Mouse (Mus musculus): ENCODE results near the gene Ocln. TPM values are rescaled to one million over a fixed set of nuclear protein-coding genes. Genes with fewer than 3 reads are reported as not detected.
A peak's percentile ranks its signal among the peaks of the same experiment; 100 is the strongest.
"Not testable (repeated sequence)": the region's sequence is repeated elsewhere in the genome, so short reads cannot be mapped to it uniquely, and the experiment has no call there.

The Ocln gene
- polyA plus RNA-seq, 1 experiment from 2014 or later, result 13.1 TPM

DNA sequence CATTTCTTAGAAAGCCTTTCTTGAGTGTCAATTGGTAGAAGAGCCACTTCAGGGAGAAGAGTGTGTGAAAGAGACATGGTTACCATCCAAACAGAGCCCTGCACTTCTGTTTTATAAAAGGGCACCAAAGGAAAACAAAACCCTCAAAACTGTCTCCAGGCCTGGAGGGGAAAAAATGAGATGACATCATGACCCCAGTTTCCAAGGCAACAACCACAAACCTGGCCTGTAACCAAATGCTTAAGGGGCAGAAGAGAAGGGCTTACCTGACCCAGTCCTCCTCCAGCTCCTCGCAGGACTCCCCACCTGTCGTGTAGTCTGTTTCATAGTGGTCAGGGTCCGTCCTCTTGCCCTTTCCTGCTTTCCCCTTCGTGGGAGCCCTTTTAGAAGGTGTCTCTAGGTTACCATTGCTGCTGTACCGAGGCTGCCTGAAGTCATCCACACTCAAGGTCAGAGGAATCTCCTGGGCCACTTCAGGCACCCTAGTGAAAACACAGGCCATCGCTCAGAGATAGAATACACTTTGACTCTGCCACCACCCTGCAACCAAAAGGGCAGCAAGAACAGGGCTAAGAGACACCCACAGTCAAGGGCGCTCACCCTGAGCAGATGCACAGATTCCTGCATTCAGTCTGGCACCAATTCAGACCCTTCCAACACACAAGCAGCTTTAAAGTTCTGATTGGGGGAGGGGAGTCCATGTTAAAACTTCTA, 41.2 kb downstream of the Ocln start:
- Histone ChIP-seq H3K4me3 (replicated peaks; ENCODE audit: low read length) (no peak overlapping the region), H3K27me3 (ENCODE audit: control insufficient read depth, insufficient read depth, low read length) (no peaks in the 10 kb centered on the region), H3K27ac (no peak overlapping the region), H3K9ac (no peak overlapping the region), H3K4me2 (replicated peaks) (no peak overlapping the region), H3K36me3 (replicated peaks; ENCODE audit: control insufficient read depth, insufficient read depth) (no peaks in the 10 kb centered on the region), H3K9me3 (ENCODE audit: control insufficient read depth, low read length) (no peaks in the 10 kb centered on the region), H3K4me1 (replicated peaks; ENCODE audit: control insufficient read depth, insufficient read depth, low read length) (no peaks in the 10 kb centered on the region)
- DNase-seq (ENCODE audit: low spot score), result no peak
- no peak for ATAC-seq (ENCODE audit: low FRiP score)
- WGBS, result 75% methylated on average over 7 of the region's 7 CpGs

DNA sequence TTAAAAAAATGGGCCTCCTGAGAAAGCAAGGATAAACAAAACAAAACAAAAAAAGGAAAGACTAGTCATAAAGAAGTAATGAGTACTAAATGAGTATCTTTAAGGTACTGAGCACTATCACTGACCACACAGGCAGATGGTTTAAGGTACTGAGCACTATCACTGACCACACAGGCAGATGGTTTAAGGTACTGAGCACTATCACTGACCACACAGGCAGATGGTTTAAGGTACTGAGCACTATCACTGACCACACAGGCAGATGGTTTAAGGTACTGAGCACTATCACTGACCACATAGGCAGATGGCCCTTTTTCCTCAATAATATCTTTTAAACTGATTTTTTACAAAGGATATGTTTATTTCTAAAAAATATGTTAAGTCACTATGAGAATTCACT, 52.9 kb downstream of the Ocln start:
- not testable (repeated sequence) for H3K9me3 ChIP-seq (ENCODE audit: control insufficient read depth, low read length); ATAC-seq (ENCODE audit: low FRiP score)

DNA sequence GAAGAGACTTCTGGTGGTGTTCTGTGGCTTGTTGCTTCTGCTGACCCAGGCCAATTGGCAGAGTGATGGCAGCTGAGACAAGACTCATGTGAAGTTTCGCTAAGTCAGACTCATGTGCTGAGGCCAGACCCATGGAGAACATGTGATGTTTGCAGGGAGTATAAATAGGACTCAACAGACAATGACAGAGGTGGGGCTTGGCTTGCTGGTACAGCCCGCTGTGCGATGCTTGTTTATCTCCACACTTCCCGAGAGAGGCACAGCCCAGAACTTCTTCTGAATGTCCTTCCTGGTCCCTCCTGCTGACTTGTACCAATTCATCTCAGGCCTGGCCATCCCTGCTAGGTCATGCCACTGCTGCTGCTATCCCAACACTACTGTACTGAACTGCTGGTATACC, 57.2 kb downstream of the Ocln start:
- no peaks in the 10 kb centered on the region for H3K27me3 ChIP-seq (ENCODE audit: control insufficient read depth, insufficient read depth, low read length)
- H3K36me3 ChIP-seq (replicated peaks; ENCODE audit: control insufficient read depth, insufficient read depth), result no peaks in the 10 kb centered on the region
- peaks cover 7% of the 10 kb centered on the region for H3K4me1 ChIP-seq (replicated peaks; ENCODE audit: control insufficient read depth, insufficient read depth, low read length)
- H3K4me3 ChIP-seq (replicated peaks; ENCODE audit: low read length), result no peak overlapping the region
- H3K9ac ChIP-seq, result no peak overlapping the region
- ATAC-seq (ENCODE audit: low FRiP score), result no peak
- DNase-seq (ENCODE audit: low spot score), result no peak
- no peaks in the 10 kb centered on the region for H3K9me3 ChIP-seq (ENCODE audit: control insufficient read depth, low read length)
- WGBS, result 88% methylated on average over 4 of the region's 4 CpGs
- no peak overlapping the region for H3K27ac ChIP-seq
- no peak overlapping the region for H3K4me2 ChIP-seq (replicated peaks)

More for the DNA sequence above, 52.9 kb downstream of the Ocln start:
- not testable (repeated sequence) for H3K4me3 ChIP-seq (replicated peaks; ENCODE audit: low read length); H3K27ac ChIP-seq; H3K4me1 ChIP-seq (replicated peaks; ENCODE audit: control insufficient read depth, insufficient read depth, low read length); H3K36me3 ChIP-seq (replicated peaks; ENCODE audit: control insufficient read depth, insufficient read depth); H3K27me3 ChIP-seq (ENCODE audit: control insufficient read depth, insufficient read depth, low read length); H3K4me2 ChIP-seq (replicated peaks); DNase-seq (ENCODE audit: low spot score); H3K9ac ChIP-seq

DNA sequence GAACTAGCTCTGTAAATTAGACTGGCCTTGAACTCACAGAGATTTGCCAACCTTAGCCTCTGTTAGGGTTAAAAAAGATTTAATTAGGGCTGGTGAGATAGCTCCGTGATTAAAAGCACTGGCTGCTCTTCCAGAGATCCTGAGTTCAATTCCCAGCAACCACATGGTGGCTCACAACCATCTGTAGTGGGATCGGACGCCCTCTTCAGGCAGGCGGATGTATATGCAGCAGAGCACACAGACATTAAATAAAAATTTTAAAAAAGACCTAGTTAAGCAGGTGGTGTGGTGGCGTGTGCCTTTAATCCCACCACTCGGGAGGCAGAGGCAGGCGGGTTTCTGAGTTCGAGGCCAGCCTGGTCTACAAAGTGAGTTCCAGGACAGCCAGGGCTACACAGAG, 58.1 kb downstream of the Ocln start:
- H3K9ac ChIP-seq; H3K27ac ChIP-seq; H3K4me3 ChIP-seq (replicated peaks; ENCODE audit: low read length); H3K36me3 ChIP-seq (replicated peaks; ENCODE audit: control insufficient read depth, insufficient read depth); H3K27me3 ChIP-seq (ENCODE audit: control insufficient read depth, insufficient read depth, low read length); H3K9me3 ChIP-seq (ENCODE audit: control insufficient read depth, low read length); DNase-seq (ENCODE audit: low spot score); H3K4me1 ChIP-seq (replicated peaks; ENCODE audit: control insufficient read depth, insufficient read depth, low read length); ATAC-seq (ENCODE audit: low FRiP score); H3K4me2 ChIP-seq (replicated peaks): not testable (repeated sequence)
- 65% methylated on average over 8 of the region's 8 CpGs for WGBS

DNA sequence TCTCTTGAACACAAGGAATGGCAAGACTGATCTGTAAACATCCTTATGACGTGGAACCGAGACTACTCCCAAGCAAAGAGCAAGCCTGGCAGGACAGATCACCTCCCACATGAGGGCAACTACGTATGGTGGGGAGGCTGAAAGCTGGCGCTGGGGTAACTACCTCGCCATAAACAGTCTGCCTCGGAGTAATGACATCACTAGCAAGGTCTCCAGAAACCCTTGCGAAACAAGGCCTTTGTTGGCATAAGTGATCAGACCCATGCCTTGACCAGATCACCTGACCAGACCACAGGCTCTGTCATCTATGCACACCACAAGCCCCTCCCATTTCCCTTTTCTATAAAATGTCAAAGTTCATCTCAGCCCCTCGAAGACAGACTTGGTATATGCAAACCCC, 59.2 kb downstream of the Ocln start:
- Histone ChIP-seq H3K4me2 (replicated peaks) (no peak overlapping the region), H3K27ac (no peak overlapping the region), H3K36me3 (replicated peaks; ENCODE audit: control insufficient read depth, insufficient read depth) (peaks cover 16% of the 10 kb centered on the region), H3K4me1 (replicated peaks; ENCODE audit: control insufficient read depth, insufficient read depth, low read length) (peaks cover 7% of the 10 kb centered on the region), H3K4me3 (replicated peaks; ENCODE audit: low read length) (no peak overlapping the region), H3K9me3 (ENCODE audit: control insufficient read depth, low read length) (no peaks in the 10 kb centered on the region), H3K9ac (no peak overlapping the region), H3K27me3 (ENCODE audit: control insufficient read depth, insufficient read depth, low read length) (no peaks in the 10 kb centered on the region)
- WGBS, result 79% methylated on average over 8 of the region's 8 CpGs
- DNase-seq (ENCODE audit: low spot score), result no peak
- ATAC-seq (ENCODE audit: low FRiP score), result no peak

DNA sequence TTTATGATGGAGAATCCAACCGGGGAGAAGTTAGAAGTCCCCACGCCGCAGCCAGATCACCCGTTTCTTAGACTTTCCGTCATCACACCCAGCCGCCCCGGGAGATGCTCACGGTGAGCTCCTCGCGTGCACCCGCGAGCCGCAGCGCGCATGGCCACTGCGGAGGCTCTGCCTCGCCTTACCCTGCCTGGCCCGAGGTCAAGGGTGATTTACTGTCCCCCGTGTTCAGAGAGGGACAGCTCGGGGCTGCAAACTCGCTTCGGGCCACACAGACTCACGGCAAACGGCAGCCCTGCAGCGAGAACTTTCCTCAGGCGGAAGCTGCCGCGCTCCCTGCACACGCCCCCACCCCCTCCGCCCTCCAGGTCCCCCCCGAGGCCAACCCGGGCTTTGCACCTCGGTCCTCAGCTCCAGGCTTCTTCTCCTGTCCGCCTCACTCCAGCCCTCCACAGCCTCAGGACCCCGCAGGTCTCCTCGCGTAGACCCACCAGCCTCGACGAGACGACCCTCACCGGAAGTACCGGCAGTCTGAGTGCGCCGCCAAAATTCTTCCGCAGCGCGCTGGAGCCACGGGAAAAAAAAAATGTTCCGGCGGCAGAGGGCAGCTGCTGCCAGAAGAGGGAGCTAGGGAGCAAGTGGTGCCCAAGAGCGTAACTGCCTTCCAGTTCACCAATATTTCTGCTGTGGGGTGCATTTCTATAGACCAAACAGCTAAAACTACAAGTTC, 60.3 kb downstream of the Ocln start, which contains the start of gene Gtf2h2:
Gtf2h2 (minus strand) TSS at position 519 of the 727 bp plus-strand sequence.
- Histone ChIP-seq H3K9ac (peak within 1 kb of the TSS; percentile 82), H3K9me3 (ENCODE audit: control insufficient read depth, low read length) (no peaks in the 10 kb centered on the region), H3K4me2 (replicated peaks) (peak within 1 kb of the TSS; percentile 77), H3K36me3 (replicated peaks; ENCODE audit: control insufficient read depth, insufficient read depth) (peaks cover 26% of the 10 kb centered on the region), H3K4me3 (replicated peaks; ENCODE audit: low read length) (peak within 1 kb of the TSS; percentile 84), H3K27ac (peak within 1 kb of the TSS; percentile 83), H3K27me3 (ENCODE audit: control insufficient read depth, insufficient read depth, low read length) (no peaks in the 10 kb centered on the region), H3K4me1 (replicated peaks; ENCODE audit: control insufficient read depth, insufficient read depth, low read length) (peaks cover 7% of the 10 kb centered on the region)
- ATAC-seq (ENCODE audit: low FRiP score) (peak; percentile 91), DNase-seq (ENCODE audit: low spot score) (peak; percentile 92)
- WGBS, result under 1% methylated on average over 51 of the region's 51 CpGs

DNA sequence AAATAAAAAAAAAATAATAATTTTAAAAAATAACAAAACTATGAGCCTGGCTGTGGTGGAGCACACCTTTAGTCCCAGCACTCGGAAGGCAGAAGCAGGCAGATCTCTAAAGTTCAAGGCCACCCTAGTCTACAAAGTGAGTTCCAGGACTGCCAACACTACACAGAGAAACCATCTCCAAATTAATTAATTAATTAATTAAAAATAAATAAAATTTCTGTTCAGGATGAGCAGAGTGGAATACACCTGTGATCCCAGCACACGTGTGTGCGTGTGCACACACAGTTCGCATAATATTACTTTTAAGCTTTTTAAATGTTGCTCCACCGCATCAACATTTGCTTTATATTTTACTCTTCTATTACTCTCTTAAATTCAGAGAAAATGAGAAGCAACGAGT, 60.9 kb downstream of the Ocln start:
- Histone ChIP-seq H3K4me2 (replicated peaks) (peak overlapping the region; percentile 77), H3K27ac (no peak overlapping the region), H3K4me1 (replicated peaks; ENCODE audit: control insufficient read depth, insufficient read depth, low read length) (peaks cover 7% of the 10 kb centered on the region), H3K9me3 (ENCODE audit: control insufficient read depth, low read length) (no peaks in the 10 kb centered on the region), H3K36me3 (replicated peaks; ENCODE audit: control insufficient read depth, insufficient read depth) (peaks cover 31% of the 10 kb centered on the region), H3K4me3 (replicated peaks; ENCODE audit: low read length) (peak overlapping the region; percentile 84), H3K9ac (peak overlapping the region; percentile 82), H3K27me3 (ENCODE audit: control insufficient read depth, insufficient read depth, low read length) (no peaks in the 10 kb centered on the region)
- ATAC-seq (ENCODE audit: low FRiP score) (0 out of 2 replicates have a peak, but pooled peaks have one; percentile 21), DNase-seq (ENCODE audit: low spot score) (no peak)
- WGBS, result 16% methylated on average over 6 of the region's 6 CpGs

DNA sequence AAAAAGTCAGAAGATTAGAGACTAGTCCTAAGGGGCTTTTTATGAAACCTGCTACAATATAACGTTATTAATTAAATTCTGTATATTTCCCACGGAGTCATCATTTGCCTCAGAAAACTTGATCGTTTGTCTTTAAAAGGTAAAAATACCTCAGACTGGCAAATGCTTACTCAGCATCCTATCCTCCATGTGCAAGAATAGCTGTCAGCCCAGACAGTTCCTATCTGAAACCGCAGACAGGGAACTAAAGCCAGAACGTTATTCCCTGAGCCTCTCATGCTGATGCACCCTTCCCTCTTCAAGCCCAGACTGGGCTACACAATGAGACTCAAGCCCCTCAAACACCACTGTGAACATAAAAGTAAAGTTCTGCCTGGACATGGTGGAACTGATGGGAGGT, 62.1 kb downstream of the Ocln start:
- H3K9ac ChIP-seq, result no peak overlapping the region
- H3K27me3 ChIP-seq (ENCODE audit: control insufficient read depth, insufficient read depth, low read length), result no peaks in the 10 kb centered on the region
- ATAC-seq (ENCODE audit: low FRiP score) (no peak), DNase-seq (ENCODE audit: low spot score) (no peak)
- peaks cover 36% of the 10 kb centered on the region for H3K36me3 ChIP-seq (replicated peaks; ENCODE audit: control insufficient read depth, insufficient read depth)
- H3K4me1 ChIP-seq (replicated peaks; ENCODE audit: control insufficient read depth, insufficient read depth, low read length), result peaks cover 7% of the 10 kb centered on the region
- no peak overlapping the region for H3K27ac ChIP-seq
- no peak overlapping the region for H3K4me2 ChIP-seq (replicated peaks)
- no peak overlapping the region for H3K4me3 ChIP-seq (replicated peaks; ENCODE audit: low read length)
- H3K9me3 ChIP-seq (ENCODE audit: control insufficient read depth, low read length), result no peaks in the 10 kb centered on the region
- 93% methylated on average over 5 of the region's 5 CpGs for WGBS

DNA sequence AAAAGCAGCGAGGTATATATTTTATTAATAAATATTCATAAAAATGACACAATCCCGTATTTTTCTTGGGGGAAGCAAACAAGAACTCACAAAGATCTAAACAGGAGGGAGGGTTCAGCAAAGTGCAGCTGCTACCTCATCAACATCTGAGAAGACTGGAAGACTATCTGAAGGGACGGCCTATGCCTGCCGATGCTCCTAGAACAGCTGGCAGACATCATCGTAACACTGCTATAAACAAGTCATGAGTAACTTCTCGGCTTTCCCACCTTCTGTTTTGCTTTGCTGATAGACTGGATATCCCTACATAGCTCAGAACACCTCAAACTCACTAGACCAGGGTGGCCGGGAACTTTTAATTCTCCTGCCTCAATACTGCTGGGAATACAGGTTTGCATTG, 68.9 kb downstream of the Ocln start:
- H3K4me3 ChIP-seq (replicated peaks; ENCODE audit: low read length), result no peak overlapping the region
- no peak for DNase-seq (ENCODE audit: low spot score)
- no peak overlapping the region for H3K4me2 ChIP-seq (replicated peaks)
- H3K27ac ChIP-seq, result no peak overlapping the region
- H3K9ac ChIP-seq, result no peak overlapping the region
- 96% methylated on average over 7 of the region's 7 CpGs for WGBS
- H3K9me3 ChIP-seq (ENCODE audit: control insufficient read depth, low read length), result no peaks in the 10 kb centered on the region
- peaks cover 79% of the 10 kb centered on the region for H3K36me3 ChIP-seq (replicated peaks; ENCODE audit: control insufficient read depth, insufficient read depth)
- H3K4me1 ChIP-seq (replicated peaks; ENCODE audit: control insufficient read depth, insufficient read depth, low read length), result no peaks in the 10 kb centered on the region
- no peaks in the 10 kb centered on the region for H3K27me3 ChIP-seq (ENCODE audit: control insufficient read depth, insufficient read depth, low read length)
- ATAC-seq (ENCODE audit: low FRiP score), result no peak
